Mouse (Mus musculus): ENCODE measurements at regions not wholly inside any gene's neighbourhood (a gene's known extent, or its start where the extent isn't known, plus 50 kb on each side); places are given as distances from the start of the nearest gene placed in this dataset.

- H3K9ac ChIP-seq (ENCODE audit: low read depth, low read length) = no peak overlapping the region
- DNase-seq (ENCODE audit: low spot score) (no peak), ATAC-seq (ENCODE audit: low read depth) (no peak)
- no peaks in the 10 kb centered on the region for H3K4me1 ChIP-seq (ENCODE audit: control insufficient read depth, insufficient read depth, low read length)
- H3K4me2 ChIP-seq (ENCODE audit: low read depth, low read length) = no peak overlapping the region
- no peak overlapping the region for H3K4me3 ChIP-seq (ENCODE audit: low read depth, low read length)
- no peaks in the 10 kb centered on the region for H3K9me3 ChIP-seq (ENCODE audit: control insufficient read depth, low read length)
- 75% methylated on average over 5 of the region's 5 CpGs for WGBS
- H3K27ac ChIP-seq (replicated peaks; ENCODE audit: low read depth, low read length) = no peak overlapping the region
- no peaks in the 10 kb centered on the region for H3K27me3 ChIP-seq (replicated peaks; ENCODE audit: control insufficient read depth, insufficient read depth, low read length)
- H3K36me3 ChIP-seq (ENCODE audit: control insufficient read depth, insufficient read depth, low read length) = no peaks in the 10 kb centered on the region
These were observed 137.6 kb upstream of the Sp4 start for GRCm38 (mm10) chr12:118438882-118439281.

GRCm38 (mm10) chr12:118432703-118433102 is 131.5 kb upstream of the Sp4 start:
- Histone ChIP-seq H3K36me3 (ENCODE audit: control insufficient read depth, insufficient read depth, low read length) (no peaks in the 10 kb centered on the region), H3K4me3 (ENCODE audit: low read depth, low read length) (no peak overlapping the region), H3K27me3 (replicated peaks; ENCODE audit: control insufficient read depth, insufficient read depth, low read length) (no peaks in the 10 kb centered on the region), H3K27ac (replicated peaks; ENCODE audit: low read depth, low read length) (no peak overlapping the region), H3K9me3 (ENCODE audit: control insufficient read depth, low read length) (no peaks in the 10 kb centered on the region), H3K4me1 (ENCODE audit: control insufficient read depth, insufficient read depth, low read length) (no peaks in the 10 kb centered on the region), H3K4me2 (ENCODE audit: low read depth, low read length) (no peak overlapping the region), H3K9ac (ENCODE audit: low read depth, low read length) (no peak overlapping the region)
- ATAC-seq (ENCODE audit: low read depth) = no peak
- WGBS = 67% methylated on average over 4 of the region's 4 CpGs
- DNase-seq (ENCODE audit: low spot score) = no peak

GRCm38 (mm10) chr12:118428384-118428783 is 127.1 kb upstream of the Sp4 start:
- Histone ChIP-seq H3K9me3 (ENCODE audit: control insufficient read depth, low read length) (0 out of 2 replicates have a peak, but pooled peaks cover 6% of the 10 kb centered on the region), H3K4me1 (ENCODE audit: control insufficient read depth, insufficient read depth, low read length) (no peaks in the 10 kb centered on the region), H3K36me3 (ENCODE audit: control insufficient read depth, insufficient read depth, low read length) (no peaks in the 10 kb centered on the region), H3K9ac (ENCODE audit: low read depth, low read length) (no peak overlapping the region), H3K27ac (replicated peaks; ENCODE audit: low read depth, low read length) (no peak overlapping the region), H3K27me3 (replicated peaks; ENCODE audit: control insufficient read depth, insufficient read depth, low read length) (no peaks in the 10 kb centered on the region), H3K4me2 (ENCODE audit: low read depth, low read length) (no peak overlapping the region), H3K4me3 (ENCODE audit: low read depth, low read length) (no peak overlapping the region)
- WGBS = 76% methylated on average over 5 of the region's 5 CpGs
- ATAC-seq (ENCODE audit: low read depth) (no peak), DNase-seq (ENCODE audit: low spot score) (no peak)

- 41% methylated on average over 1 of the region's 1 CpGs for WGBS
- DNase-seq (ENCODE audit: low spot score) = no peak
- H3K9ac ChIP-seq (ENCODE audit: low read depth, low read length) = no peak overlapping the region
- no peak overlapping the region for H3K4me3 ChIP-seq (ENCODE audit: low read depth, low read length)
- H3K27ac ChIP-seq (replicated peaks; ENCODE audit: low read depth, low read length) = no peak overlapping the region
- no peaks in the 10 kb centered on the region for H3K4me1 ChIP-seq (ENCODE audit: control insufficient read depth, insufficient read depth, low read length)
- no peak overlapping the region for H3K4me2 ChIP-seq (ENCODE audit: low read depth, low read length)
- no peak; the same call in 1 of the 2 replicates for ATAC-seq (ENCODE audit: low read depth)
- H3K9me3 ChIP-seq (ENCODE audit: control insufficient read depth, low read length) = no peaks in the 10 kb centered on the region
- no peaks in the 10 kb centered on the region for H3K27me3 ChIP-seq (replicated peaks; ENCODE audit: control insufficient read depth, insufficient read depth, low read length)
- H3K36me3 ChIP-seq (ENCODE audit: control insufficient read depth, insufficient read depth, low read length) = no peaks in the 10 kb centered on the region
These were observed 114.7 kb upstream of the Sp4 start for GRCm38 (mm10) chr12:118415956-118416355.

DNA sequence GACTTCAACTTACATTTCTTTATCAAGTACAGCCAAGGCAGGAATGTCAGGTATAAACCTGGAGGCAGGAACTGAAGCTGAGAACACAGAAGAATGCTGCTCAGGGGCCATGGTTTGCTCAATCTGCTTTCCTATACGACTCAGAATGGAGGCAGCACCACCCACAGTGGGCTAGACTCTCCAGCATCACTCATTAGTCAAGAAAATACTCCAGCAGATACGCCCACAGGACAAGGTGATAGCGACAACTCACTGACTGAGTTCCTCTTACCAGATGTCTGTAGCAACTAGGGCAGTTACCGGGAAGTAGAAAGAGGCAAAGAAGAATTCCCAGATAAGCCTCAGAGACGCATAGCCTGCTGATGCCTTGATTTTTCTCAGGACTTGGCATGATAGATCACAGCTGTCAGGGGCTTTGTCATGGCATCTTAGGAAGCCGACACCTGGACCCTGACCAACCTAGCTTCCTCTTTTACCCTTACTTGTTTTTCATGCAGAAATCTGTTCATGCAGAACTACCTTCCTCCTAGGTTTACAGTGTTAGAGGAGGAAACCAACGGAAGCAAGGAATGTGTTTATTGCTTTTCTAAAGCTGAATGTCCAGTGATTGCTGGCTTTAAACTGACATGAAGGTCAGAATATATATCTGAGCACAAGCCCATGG is 110.7 kb upstream of the Sp4 start:
- Histone ChIP-seq H3K27me3 (replicated peaks; ENCODE audit: control insufficient read depth, insufficient read depth, low read length) (no peaks in the 10 kb centered on the region), H3K36me3 (ENCODE audit: control insufficient read depth, insufficient read depth, low read length) (no peaks in the 10 kb centered on the region), H3K4me2 (ENCODE audit: low read depth, low read length) (no peak overlapping the region), H3K4me3 (ENCODE audit: low read depth, low read length) (no peak overlapping the region), H3K9ac (ENCODE audit: low read depth, low read length) (no peak overlapping the region), H3K9me3 (ENCODE audit: control insufficient read depth, low read length) (no peaks in the 10 kb centered on the region), H3K27ac (replicated peaks; ENCODE audit: low read depth, low read length) (no peak overlapping the region), H3K4me1 (ENCODE audit: control insufficient read depth, insufficient read depth, low read length) (no peaks in the 10 kb centered on the region)
- 45% methylated on average over 7 of the region's 7 CpGs for WGBS
- DNase-seq (ENCODE audit: low spot score) (no peak), ATAC-seq (ENCODE audit: low read depth) (no peak)

DNA sequence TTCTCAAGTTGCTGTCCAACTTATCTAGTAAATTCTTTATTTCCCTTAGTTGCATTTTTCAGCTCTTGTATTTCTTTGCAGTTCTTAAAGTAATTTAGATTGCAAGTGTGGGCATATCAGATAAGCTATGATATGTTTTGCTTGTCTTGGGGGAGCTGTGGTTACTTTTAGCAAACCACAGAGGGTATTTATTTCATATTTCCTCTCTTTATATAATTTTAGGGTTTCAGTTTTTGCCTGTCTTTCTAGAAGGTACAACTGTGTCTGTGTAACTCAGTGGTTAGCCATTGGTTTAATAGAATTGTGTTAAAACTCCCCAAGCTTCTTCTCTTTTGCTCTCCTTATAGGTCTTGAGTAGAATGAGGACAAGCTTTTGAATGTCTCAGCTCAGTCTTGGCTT is 109.7 kb upstream of the Sp4 start:
- H3K27me3 ChIP-seq (replicated peaks; ENCODE audit: control insufficient read depth, insufficient read depth, low read length) = no peaks in the 10 kb centered on the region
- H3K27ac ChIP-seq (replicated peaks; ENCODE audit: low read depth, low read length) = no peak overlapping the region
- H3K9ac ChIP-seq (ENCODE audit: low read depth, low read length) = no peak overlapping the region
- H3K4me2 ChIP-seq (ENCODE audit: low read depth, low read length) = no peak overlapping the region
- no peaks in the 10 kb centered on the region for H3K4me1 ChIP-seq (ENCODE audit: control insufficient read depth, insufficient read depth, low read length)
- ATAC-seq (ENCODE audit: low read depth) (no peak), DNase-seq (ENCODE audit: low spot score) (no peak)
- H3K9me3 ChIP-seq (ENCODE audit: control insufficient read depth, low read length) = no peaks in the 10 kb centered on the region
- H3K36me3 ChIP-seq (ENCODE audit: control insufficient read depth, insufficient read depth, low read length) = no peaks in the 10 kb centered on the region
- no peak overlapping the region for H3K4me3 ChIP-seq (ENCODE audit: low read depth, low read length)

GRCm38 (mm10) chr12:118405135-118405534 is 103.9 kb upstream of the Sp4 start:
- Histone ChIP-seq H3K9ac (ENCODE audit: low read depth, low read length) (no peak overlapping the region), H3K27me3 (replicated peaks; ENCODE audit: control insufficient read depth, insufficient read depth, low read length) (no peaks in the 10 kb centered on the region), H3K27ac (replicated peaks; ENCODE audit: low read depth, low read length) (no peak overlapping the region), H3K9me3 (ENCODE audit: control insufficient read depth, low read length) (no peaks in the 10 kb centered on the region), H3K4me1 (ENCODE audit: control insufficient read depth, insufficient read depth, low read length) (no peaks in the 10 kb centered on the region), H3K4me2 (ENCODE audit: low read depth, low read length) (no peak overlapping the region), H3K4me3 (ENCODE audit: low read depth, low read length) (no peak overlapping the region), H3K36me3 (ENCODE audit: control insufficient read depth, insufficient read depth, low read length) (no peaks in the 10 kb centered on the region)
- ATAC-seq (ENCODE audit: low read depth) (no peak), DNase-seq (ENCODE audit: low spot score) (no peak)

DNA sequence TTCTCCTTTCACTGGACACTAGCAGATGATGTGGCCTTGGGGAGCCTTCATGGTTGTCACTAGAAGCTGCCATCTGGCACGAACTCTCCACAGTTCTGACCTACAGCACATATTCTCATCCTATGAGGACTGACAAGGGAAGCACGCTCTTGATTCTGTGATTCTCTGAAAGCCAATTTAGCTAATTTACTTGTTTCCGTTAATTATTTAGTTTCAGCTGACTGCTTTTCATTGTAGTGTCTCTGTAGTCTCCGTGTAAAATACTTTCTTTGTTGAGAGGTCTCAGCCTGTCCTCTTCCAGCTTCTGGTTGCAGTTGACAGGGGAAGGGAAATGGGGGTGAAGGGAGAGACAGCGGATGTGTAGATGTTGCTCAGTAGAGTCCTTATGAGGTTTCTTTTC is 102.9 kb upstream of the Sp4 start:
- WGBS = 43% methylated on average over 5 of the region's 5 CpGs
- H3K4me2 ChIP-seq (ENCODE audit: low read depth, low read length) = no peak overlapping the region
- no peak for DNase-seq (ENCODE audit: low spot score)
- no peaks in the 10 kb centered on the region for H3K4me1 ChIP-seq (ENCODE audit: control insufficient read depth, insufficient read depth, low read length)
- H3K9ac ChIP-seq (ENCODE audit: low read depth, low read length) = no peak overlapping the region
- no peaks in the 10 kb centered on the region for H3K9me3 ChIP-seq (ENCODE audit: control insufficient read depth, low read length)
- H3K36me3 ChIP-seq (ENCODE audit: control insufficient read depth, insufficient read depth, low read length) = no peaks in the 10 kb centered on the region
- no peak overlapping the region for H3K4me3 ChIP-seq (ENCODE audit: low read depth, low read length)
- no peaks in the 10 kb centered on the region for H3K27me3 ChIP-seq (replicated peaks; ENCODE audit: control insufficient read depth, insufficient read depth, low read length)
- no peak for ATAC-seq (ENCODE audit: low read depth)
- no peak overlapping the region for H3K27ac ChIP-seq (replicated peaks; ENCODE audit: low read depth, low read length)

GRCm38 (mm10) chr12:118403519-118404087 is 102.4 kb upstream of the Sp4 start:
- H3K9me3 ChIP-seq (ENCODE audit: control insufficient read depth, low read length) = no peaks in the 10 kb centered on the region
- H3K36me3 ChIP-seq (ENCODE audit: control insufficient read depth, insufficient read depth, low read length) = no peaks in the 10 kb centered on the region
- no peak for DNase-seq (ENCODE audit: low spot score)
- H3K4me1 ChIP-seq (ENCODE audit: control insufficient read depth, insufficient read depth, low read length) = no peaks in the 10 kb centered on the region
- no peak overlapping the region for H3K4me2 ChIP-seq (ENCODE audit: low read depth, low read length)
- WGBS = 65% methylated on average over 4 of the region's 4 CpGs
- H3K27ac ChIP-seq (replicated peaks; ENCODE audit: low read depth, low read length) = no peak overlapping the region
- H3K9ac ChIP-seq (ENCODE audit: low read depth, low read length) = no peak overlapping the region
- no peak overlapping the region for H3K4me3 ChIP-seq (ENCODE audit: low read depth, low read length)
- no peaks in the 10 kb centered on the region for H3K27me3 ChIP-seq (replicated peaks; ENCODE audit: control insufficient read depth, insufficient read depth, low read length)
- no peak for ATAC-seq (ENCODE audit: low read depth)

All from embryonic facial prominence, embryonic 14.5 days (tissue).